Mouse (Mus musculus) ES-E14 (cell line): ENCODE data around the gene Mrps10.

Experiments used
- CHD2 ChIP-seq: IDR thresholded peaks from 2 replicates; pipeline ENCODE4 v1.6.1; 2014; ENCODE audit warnings: mild to moderate bottlenecking, low read depth, low read length, inconsistent platforms
- MAFK ChIP-seq: IDR thresholded peaks from 2 replicates; pipeline ENCODE4 v1.6.1; 2014; ENCODE audit warnings: mild to moderate bottlenecking, low read depth, low read length, inconsistent platforms; ENCODE audit not compliant: insufficient read depth
- ZC3H11A ChIP-seq: IDR thresholded peaks from 2 replicates; pipeline ENCODE4 v1.6.1; 2012; ENCODE audit warnings: low read depth, mild to moderate bottlenecking, inconsistent platforms, low read length, borderline replicate concordance

DNA sequence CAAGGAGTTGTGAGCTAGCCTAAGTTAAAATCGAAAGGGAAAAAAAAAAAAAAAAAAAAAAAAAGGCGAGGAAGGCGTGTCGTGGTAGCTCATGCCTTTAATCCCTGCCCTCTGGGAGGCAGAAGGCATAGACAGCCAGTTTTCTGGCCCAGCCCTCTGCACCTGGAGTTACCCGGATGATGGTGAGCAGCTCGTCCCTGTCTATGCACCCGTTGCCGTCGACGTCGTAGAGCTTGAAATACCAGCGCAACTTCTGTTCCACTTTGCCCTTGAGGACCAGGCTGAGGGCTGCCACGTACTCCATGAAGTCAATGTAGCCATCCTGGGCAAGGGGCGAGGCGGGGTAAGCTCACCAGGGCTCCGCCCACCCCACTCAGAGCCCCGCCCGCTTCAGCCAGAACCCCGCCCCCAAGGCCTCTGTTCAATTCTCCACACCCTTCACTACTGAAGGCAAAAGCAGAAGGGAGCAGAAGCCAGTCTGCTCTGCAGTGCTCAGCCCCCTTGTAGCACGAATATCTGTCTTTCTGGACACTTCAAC lies 26.8 kb downstream of the Mrps10 start:
- TF ChIP-seq CHD2: no peak
- TF ChIP-seq MAFK: no peak
- TF ChIP-seq ZC3H11A: no peak
